Mouse (Mus musculus): ENCODE measurements at regions not wholly inside any gene's neighbourhood (a gene's known extent, or its start where the extent isn't known, plus 50 kb on each side); places are given as distances from the start of the nearest gene placed in this dataset.
"Not testable (repeated sequence)": the region's sequence is repeated elsewhere in the genome, so short reads cannot be mapped to it uniquely, and the experiment has no call there.

DNA sequence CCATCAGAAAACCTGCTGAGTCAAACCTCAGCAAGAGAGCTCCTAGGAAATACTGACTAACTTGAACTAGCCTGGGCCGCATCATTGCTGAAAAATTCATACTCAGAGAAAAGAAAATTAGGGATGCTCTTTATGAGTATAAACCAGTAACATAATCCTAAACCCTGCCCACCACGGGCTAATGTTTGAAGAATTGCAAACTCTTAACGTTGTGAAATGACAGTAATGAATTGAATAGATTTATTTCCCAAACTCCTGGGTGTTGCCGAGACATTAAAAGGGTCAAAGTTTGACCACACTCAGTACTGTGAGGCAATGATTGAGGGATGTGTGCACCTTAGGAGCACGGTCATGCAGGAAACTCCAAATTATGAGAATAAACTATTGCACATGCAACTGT, 125.3 kb downstream of the Gipc2 start:
- DNase-seq: no peak
- intact Hi-C loops (cut with DNase I): no loop called here

- intact Hi-C loops (cut with DNase I); DNase-seq: not testable (repeated sequence)
Measured at GRCm38 (mm10) chr3:152036819-152037218, 129.2 kb downstream of the Gipc2 start.

GRCm38 (mm10) chr3:152035416-152035815, 130.6 kb downstream of the Gipc2 start:
- no peak for DNase-seq
- intact Hi-C loops (cut with DNase I): no loop called here

DNA sequence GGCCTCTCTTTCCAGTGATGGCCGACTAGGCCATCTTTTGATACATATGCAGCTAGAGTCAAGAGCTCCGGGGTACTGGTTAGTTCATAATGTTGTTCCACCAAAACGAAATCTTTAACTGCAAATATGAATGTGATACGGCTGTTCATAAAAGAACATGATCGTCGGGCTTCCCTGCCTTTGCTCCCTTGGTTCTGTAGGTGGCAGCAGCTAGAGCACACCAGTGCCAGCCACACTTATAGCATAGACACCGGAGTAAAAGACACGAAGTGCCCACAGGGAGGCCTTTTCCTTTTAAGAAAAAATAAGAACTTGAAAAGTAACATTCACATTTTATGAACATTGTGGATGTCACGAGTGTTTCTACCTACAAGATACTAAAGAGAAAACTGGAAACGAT, 131.3 kb downstream of the Gipc2 start:
- no peak for DNase-seq
- intact Hi-C loops (cut with DNase I): no loop called here

DNA sequence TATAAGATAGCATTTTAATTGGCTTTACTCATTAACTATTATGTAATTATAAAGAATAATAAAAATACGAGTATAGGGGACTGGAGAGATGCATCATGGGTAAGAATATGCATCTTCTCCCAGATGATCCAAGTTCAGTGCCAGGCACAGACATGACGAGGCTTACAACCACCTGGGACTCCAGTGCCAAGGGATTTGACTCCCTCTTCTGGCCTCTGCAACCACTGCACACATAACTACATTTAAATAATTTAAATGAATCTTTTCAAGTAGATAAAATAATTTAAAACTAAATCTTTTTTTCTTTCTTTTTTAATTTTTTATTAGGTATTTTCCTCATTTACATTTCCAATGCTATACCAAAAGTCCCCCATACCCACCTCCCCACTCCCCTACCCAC, 131.8 kb downstream of the Gipc2 start:
- DNase-seq: no peak
- intact Hi-C loops (cut with DNase I): no loop called here

DNA sequence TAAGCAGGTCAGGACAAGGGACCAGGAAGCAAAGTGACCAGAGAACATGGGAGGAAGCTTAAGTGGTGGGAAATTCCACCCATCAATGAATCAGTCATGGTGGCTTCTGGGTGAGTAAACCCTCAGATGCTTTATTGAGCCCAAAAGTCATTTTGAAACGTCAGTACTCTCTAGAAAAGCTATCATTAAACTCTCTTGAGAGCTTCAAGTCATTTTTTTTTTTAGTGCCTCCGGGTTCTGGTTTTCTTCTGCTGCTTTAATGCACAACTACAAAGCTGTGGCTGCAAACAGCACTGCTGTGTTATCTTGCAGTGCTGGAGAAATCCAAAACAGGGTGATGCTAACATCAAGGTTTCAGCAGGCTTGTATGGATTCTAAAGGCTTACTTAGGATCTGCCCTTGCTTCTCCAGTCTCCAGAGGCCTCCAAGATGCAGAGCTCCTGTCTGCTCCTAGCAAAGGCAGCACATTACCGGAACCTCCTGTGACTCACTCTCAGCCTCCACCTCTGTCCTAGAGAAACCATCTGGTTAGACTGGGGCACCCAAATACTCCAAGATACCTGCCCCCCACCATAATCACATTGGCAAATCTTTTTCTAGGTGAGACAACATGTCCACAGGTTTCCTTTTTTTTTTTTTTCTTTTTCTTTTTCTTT, 133.2 kb downstream of the Gipc2 start:
- intact Hi-C loops (cut with DNase I): no loop called here
- DNase-seq: no peak

- no peak for DNase-seq
- intact Hi-C loops (cut with DNase I): no loop called here
Measured at GRCm38 (mm10) chr3:152028695-152029094, 137.3 kb downstream of the Gipc2 start.

GRCm38 (mm10) chr3:152026034-152026433, 140.0 kb downstream of the Gipc2 start:
- intact Hi-C loops (cut with DNase I): no loop called here
- no peak for DNase-seq

DNA sequence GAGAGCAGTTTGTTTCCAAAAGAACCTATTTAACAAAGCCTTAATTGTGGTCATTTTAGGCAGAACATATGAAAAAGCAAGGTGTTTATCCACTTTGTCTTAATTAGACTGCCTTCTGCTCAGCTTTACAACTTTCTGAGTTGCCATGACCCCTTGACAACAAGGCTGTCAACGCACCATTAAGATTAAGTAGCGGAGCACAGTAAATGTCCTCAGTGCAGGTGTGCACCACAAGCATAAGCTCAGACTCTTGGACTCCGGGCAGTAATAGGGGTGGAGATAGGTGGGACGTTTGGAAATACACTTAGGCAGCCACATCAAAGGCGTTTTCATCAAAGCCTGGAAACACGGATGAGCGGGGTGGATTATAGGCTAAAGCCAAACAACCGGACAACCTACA, 140.9 kb downstream of the Gipc2 start:
- no peak for DNase-seq
- intact Hi-C loops (cut with DNase I): no loop called here

GRCm38 (mm10) chr3:152006747-152007146, 159.3 kb downstream of the Gipc2 start:
- DNase-seq: no peak
- intact Hi-C loops (cut with DNase I): no loop called here

DNA sequence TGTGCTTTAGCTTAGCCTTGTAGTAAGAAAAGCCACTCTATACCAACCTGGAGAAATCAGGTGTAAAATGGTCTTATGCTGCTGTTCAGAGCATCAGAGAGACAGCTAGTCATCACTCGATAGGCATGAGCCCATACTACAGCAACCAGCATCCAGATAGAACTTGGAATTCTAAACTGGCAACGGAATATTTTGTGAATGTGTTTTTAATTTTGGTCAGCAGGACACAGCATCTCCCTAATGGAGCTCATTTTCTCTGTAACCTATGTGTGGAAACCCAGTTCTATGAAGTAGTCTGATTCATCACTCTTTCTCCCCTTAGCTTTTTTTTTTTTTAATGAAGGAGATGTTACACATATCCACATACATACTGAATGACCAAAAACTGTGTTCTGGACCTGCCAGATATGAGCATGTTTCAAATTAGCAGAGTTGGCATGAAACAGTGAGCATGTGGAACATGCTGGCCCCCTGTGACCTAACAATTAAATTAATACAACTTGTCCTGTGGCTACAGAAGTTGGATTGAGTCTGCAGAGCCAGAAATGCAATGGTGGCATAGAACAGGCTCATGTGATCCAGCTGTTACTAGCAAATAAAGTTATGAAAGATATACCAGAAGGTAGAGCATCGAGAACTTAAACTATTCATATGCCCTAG, 160.5 kb downstream of the Gipc2 start:
- intact Hi-C loops (cut with DNase I): no loop called here
- no peak for DNase-seq

DNA sequence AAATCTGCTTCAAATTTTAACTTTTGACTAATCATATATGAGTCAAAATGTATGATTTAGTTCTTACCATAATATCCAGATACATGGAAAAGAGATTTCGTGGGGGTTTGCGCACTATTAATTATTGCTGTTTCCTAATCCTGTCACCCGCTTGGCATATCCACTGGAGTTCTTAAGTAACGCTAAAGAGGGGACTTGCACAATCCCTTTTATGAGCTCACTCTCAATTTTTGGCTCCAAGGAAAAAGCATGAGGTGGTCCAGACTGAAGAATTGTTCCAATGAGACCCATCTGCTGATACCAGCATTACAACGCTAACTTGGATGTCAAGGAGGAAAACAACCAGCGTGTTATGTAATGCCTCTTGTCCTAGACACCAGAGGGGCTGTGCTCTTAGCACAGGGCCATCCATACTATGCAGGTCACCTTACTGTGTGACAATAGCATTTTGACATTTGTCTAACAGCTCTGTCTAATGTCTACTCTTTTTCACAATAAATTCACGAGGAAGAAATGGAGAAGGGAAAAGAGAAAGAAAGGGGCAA, 161.5 kb downstream of the Gipc2 start:
- DNase-seq: no peak
- intact Hi-C loops (cut with DNase I): no loop called here

GRCm38 (mm10) chr3:151997534-151998107, 160.2 kb upstream of the Ptgfr start:
- intact Hi-C loops (cut with DNase I): no loop called here
- DNase-seq: no peak

GRCm38 (mm10) chr3:151997111-151997510, 159.7 kb upstream of the Ptgfr start:
- no peak for DNase-seq
- intact Hi-C loops (cut with DNase I): no loop called here

- intact Hi-C loops (cut with DNase I): no loop called here
Measured at GRCm38 (mm10) chr3:151988221-151988620, 150.8 kb upstream of the Ptgfr start.

GRCm38 (mm10) chr3:151978136-151978535, 140.7 kb upstream of the Ptgfr start:
- DNase-seq: peak; percentile 22 to 33
- intact Hi-C loops (cut with DNase I): no loop called here

More at GRCm38 (mm10) chr3:151988221-151988620, 150.8 kb upstream of the Ptgfr start:
- DNase-seq: no peak

DNA sequence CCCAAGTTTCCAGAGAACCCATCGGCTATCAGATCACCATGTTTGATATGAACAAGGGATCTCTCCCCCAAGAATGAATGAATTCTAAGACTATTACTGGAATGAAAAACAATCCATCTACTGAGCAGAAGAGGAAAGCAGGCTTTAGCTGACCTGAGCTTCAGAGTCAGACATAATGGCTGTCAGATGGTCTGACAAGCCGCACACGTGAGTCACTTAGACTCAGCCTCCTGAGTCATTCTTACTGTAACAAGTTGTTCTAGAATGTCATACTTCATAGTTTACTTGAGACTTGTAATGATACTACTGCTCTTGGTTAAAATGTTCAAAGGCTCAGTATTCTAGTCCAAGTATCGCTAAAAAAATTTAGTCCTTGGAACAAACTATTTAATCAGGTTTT, 140.2 kb upstream of the Ptgfr start:
- no peak for DNase-seq
- intact Hi-C loops (cut with DNase I): no loop called here

DNA sequence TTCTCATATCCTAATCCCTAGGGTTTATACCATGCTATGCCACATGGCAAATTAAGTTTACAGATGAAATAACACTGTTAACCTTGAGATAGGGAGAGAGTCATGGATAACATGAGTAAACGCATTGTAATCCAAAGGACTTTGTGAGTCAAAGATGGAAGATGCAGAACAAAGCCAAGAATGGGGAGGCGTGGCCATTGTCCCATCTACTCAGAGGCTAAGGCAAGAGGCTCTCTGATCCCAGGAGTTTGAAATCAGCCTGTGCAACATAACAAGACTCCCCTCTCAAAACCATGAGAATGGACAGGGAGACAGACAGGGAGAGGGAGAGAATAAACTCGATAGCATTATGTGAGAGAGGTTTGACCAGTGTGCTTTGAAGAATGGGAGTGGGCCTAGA, 112.4 kb upstream of the Ptgfr start:
- intact Hi-C loops (cut with DNase I): no loop called here
- DNase-seq: no peak

- DNase-seq: no peak
- intact Hi-C loops (cut with DNase I): no loop called here
Measured at GRCm38 (mm10) chr3:151948015-151948645, 110.7 kb upstream of the Ptgfr start.

GRCm38 (mm10) chr3:151945916-151946315, 108.5 kb upstream of the Ptgfr start:
- intact Hi-C loops (cut with DNase I): no loop called here
- DNase-seq: no peak

DNA sequence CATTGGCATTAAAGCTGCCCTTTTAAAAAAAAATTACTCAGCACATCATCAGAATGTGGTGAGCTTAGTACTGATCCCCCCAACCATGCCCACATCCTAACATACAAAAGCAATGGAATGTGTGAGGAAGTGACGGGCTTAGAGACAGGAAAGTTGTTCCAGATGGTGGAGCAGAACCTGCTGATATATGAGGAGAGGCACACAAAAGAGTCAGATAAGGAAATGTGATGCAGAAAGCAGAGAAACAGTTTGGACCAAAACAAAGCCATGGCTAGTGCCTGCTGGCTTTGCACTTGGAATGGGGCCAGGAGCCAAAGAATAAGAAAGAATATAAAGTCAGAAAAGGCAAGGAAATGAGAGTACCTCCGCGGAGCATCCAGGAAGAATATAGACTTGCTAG, 106.1 kb upstream of the Ptgfr start:
- peak; percentile 4 to 6 for DNase-seq
- intact Hi-C loops (cut with DNase I): no loop called here

All from heart, postnatal 10 days (tissue).